Mouse (Mus musculus) mature B cell (primary cell): ENCODE measurements around the gene Amacr.

ENCODE experiments used
- in situ Hi-C: fragments of 300-500 bp; cut with MboI; formaldehyde crosslinking; loops from 2 replicates; pipeline ENCODE4 v1.14.3; 2019

Gene Amacr

GRCm38 (mm10) chr15:10981377-10982063 lies at the start of gene Amacr:
TSS of gene Amacr (plus strand) at chr15:10981756.
- in situ Hi-C loops: no loop called here

GRCm38 (mm10) chr15:10933930-10934329 lies 47.6 kb upstream of the Amacr start:
- in situ Hi-C loops: no loop called here

- in situ Hi-C loops: no loop called here
These were observed 41.1 kb upstream of the Amacr start for GRCm38 (mm10) chr15:10940148-10941108.

GRCm38 (mm10) chr15:10941901-10942300 lies 39.7 kb upstream of the Amacr start:
- in situ Hi-C loops: no loop called here

GRCm38 (mm10) chr15:10947852-10948251 lies 33.7 kb upstream of the Amacr start:
- in situ Hi-C loops: no loop called here

GRCm38 (mm10) chr15:10951951-10952759 lies 29.4 kb upstream of the Amacr start, which contains the start of gene C1qtnf3:
TSS of gene C1qtnf3 (plus strand) at chr15:10952332.
- in situ Hi-C loops: no loop called here

- in situ Hi-C loops: no loop called here
These were observed 28.7 kb upstream of the Amacr start for GRCm38 (mm10) chr15:10952760-10953305.

GRCm38 (mm10) chr15:10953465-10953864 lies 28.1 kb upstream of the Amacr start:
- in situ Hi-C loops: no loop called here

GRCm38 (mm10) chr15:10954381-10955016 lies 27.1 kb upstream of the Amacr start:
- in situ Hi-C loops: no loop called here

GRCm38 (mm10) chr15:10955156-10955555 lies 26.4 kb upstream of the Amacr start:
- in situ Hi-C loops: no loop called here

GRCm38 (mm10) chr15:10956706-10957105 lies 24.9 kb upstream of the Amacr start:
- in situ Hi-C loops: no loop called here

GRCm38 (mm10) chr15:10959277-10960026 lies 22.1 kb upstream of the Amacr start:
- in situ Hi-C loops: no loop called here

- in situ Hi-C loops: no loop called here
These were observed 21.3 kb upstream of the Amacr start for GRCm38 (mm10) chr15:10960267-10960666.

- in situ Hi-C loops: no loop called here
These were observed 19.0 kb upstream of the Amacr start for GRCm38 (mm10) chr15:10962601-10963000.

GRCm38 (mm10) chr15:10969439-10969838 lies 12.1 kb upstream of the Amacr start:
- in situ Hi-C loops: no loop called here

GRCm38 (mm10) chr15:10970777-10971176 lies 10.8 kb upstream of the Amacr start:
- in situ Hi-C loops: no loop called here

- in situ Hi-C loops: no loop called here
These were observed 4.4 kb upstream of the Amacr start for GRCm38 (mm10) chr15:10977151-10977550.

GRCm38 (mm10) chr15:10980712-10981111 lies 844 bp upstream of the Amacr start:
- in situ Hi-C loops: no loop called here

GRCm38 (mm10) chr15:10982064-10982435 lies 494 bp downstream of the Amacr start:
- in situ Hi-C loops: no loop called here

GRCm38 (mm10) chr15:10985756-10986155 lies 4.2 kb downstream of the Amacr start:
- in situ Hi-C loops: no loop called here
